Mouse (Mus musculus) forebrain, embryonic 11.5 days (tissue): ENCODE results near the gene Dchs2. TPM values are rescaled to one million over a fixed set of nuclear protein-coding genes. Genes with fewer than 3 reads are reported as not detected.

Source experiments
- ATAC-seq: fragments of 200-750 bp; cut with Nextera tagmentation; replicated peaks from 2 replicates; pipeline ENCODE4 v1.8.0; 2017; ENCODE audit warnings: moderate TSS enrichment; ENCODE audit not compliant: low FRiP score
- DNase-seq: peaks from one replicate; pipeline ENCODE4 v3.0.0-alpha.2; 2017; ENCODE audit warnings: low spot score
- H3K27ac ChIP-seq: fragments of 300-500 bp; sonication (generic); 2 replicates; pipeline ENCODE4 v1.5.1; 2014; ENCODE audit warnings: low read depth, low read length
- H3K27me3 ChIP-seq: fragments of 300-500 bp; sonication (generic); 2 replicates; pipeline ENCODE4 v1.6.1; 2014; ENCODE audit warnings: mild to moderate bottlenecking, low read length, mixed read lengths; ENCODE audit not compliant: control insufficient read depth, insufficient read depth
- H3K36me3 ChIP-seq: fragments of 300-500 bp; sonication (generic); 2 replicates; pipeline ENCODE4 v1.6.1; 2014; ENCODE audit warnings: mild to moderate bottlenecking, low read length, moderate library complexity, mixed read lengths; ENCODE audit not compliant: control insufficient read depth, insufficient read depth
- H3K4me1 ChIP-seq: fragments of 300-500 bp; sonication (generic); replicated peaks from 2 replicates; pipeline ENCODE4 v1.6.1; 2014; ENCODE audit warnings: low read length, mixed read lengths; ENCODE audit not compliant: control insufficient read depth, insufficient read depth
- H3K4me2 ChIP-seq: fragments of 300-500 bp; sonication (generic); 2 replicates; pipeline ENCODE4 v1.6.1; 2014; ENCODE audit warnings: low read depth, mild to moderate bottlenecking, low read length, moderate library complexity, mixed read lengths; ENCODE audit not compliant: severe bottlenecking
- H3K4me3 ChIP-seq: fragments of 300-500 bp; sonication (generic); 2 replicates; pipeline ENCODE4 v1.5.1; 2014; ENCODE audit warnings: low read depth, low read length
- H3K9ac ChIP-seq: fragments of 300-500 bp; sonication (generic); 2 replicates; pipeline ENCODE4 v1.6.1; 2014; ENCODE audit warnings: low read length
- H3K9me3 ChIP-seq: fragments of 300-500 bp; sonication (generic); 2 replicates; pipeline ENCODE4 v1.6.1; 2016; ENCODE audit warnings: low read length, mixed read lengths; ENCODE audit not compliant: control insufficient read depth
- WGBS: fragments of 180-500 bp; shearing (Covaris S2); extraction: QIAGEN DNeasy Blood & Tissue Kit; methylation state at CpG from one replicate; pipeline ENCODE4 v1.1.7; 2014; 5-methylcytosine and 5-hydroxymethylcytosine counted together
- polyA plus RNA-seq: library from polyadenylated mRNA; unstranded; fragments of >200 nt; fragmentation: Nextera tagmentation; extraction: Ambion mirVana; gene quantifications from 2 replicates; pipeline ENCODE4 v1.2.1, GENCODE M21; 2014

The Dchs2 gene
- polyA plus RNA-seq, 1 experiment from 2014 or later: not detected

DNA sequence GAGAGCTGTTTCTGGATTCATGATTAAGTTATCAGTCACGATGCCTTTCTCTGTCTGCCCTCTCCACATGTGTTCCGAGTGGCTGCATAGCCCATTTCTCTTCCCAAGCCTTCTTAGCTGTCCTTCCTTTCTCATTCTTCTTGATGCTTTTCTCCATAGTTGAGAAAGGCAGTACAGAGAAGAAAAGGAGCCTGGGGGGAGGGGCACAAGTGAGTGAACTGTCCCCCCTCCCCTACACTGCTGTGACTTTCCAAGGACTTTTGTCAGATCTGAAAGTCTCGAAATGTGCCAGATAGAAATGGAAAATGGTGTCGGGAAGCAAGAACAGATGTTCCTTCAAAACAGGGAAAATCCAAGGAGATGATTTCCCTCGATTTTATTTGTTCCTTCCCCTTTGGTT lies 118.8 kb downstream of the Dchs2 start:
- no peak for DNase-seq

DNA sequence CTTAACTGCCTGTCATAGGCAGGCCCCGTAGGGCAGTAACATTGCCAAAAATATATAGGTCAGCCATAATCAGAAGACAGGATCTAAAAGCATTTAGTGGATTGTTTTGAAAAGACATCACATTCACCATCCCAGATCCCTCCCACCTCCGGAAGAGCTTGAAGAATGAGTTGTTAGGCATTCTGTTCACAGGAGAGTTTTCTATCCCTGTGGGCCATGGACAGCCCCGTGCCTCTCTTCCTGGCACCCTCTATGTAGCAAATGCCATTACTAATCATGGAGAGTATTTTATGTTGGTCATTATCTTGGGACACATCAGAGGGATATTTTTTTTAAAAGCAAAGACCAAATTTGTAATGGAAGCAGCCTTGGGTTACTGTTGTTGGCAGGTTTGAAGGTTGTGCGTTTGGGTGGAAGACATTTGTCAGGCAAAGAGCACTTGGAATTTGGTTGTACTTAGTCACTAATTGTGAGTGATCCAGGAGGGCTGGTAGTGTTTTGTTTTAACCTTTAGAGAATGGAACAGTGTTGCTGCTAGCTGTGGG lies 122.3 kb downstream of the Dchs2 start:
- no peak for ATAC-seq
- H3K4me1 ChIP-seq: no peaks in the 10 kb centered on the region
- H3K27ac ChIP-seq: no peak overlapping the region
- no peak overlapping the region for H3K4me2 ChIP-seq
- H3K36me3 ChIP-seq: no peaks in the 10 kb centered on the region
- no peaks in the 10 kb centered on the region for H3K9me3 ChIP-seq
- DNase-seq: no peak
- no peak overlapping the region for H3K9ac ChIP-seq
- H3K27me3 ChIP-seq: no peaks in the 10 kb centered on the region
- H3K4me3 ChIP-seq: no peak overlapping the region
- WGBS: 88% methylated on average over 4 of the region's 4 CpGs

More for the DNA sequence above, 118.8 kb downstream of the Dchs2 start:
- no peak overlapping the region for H3K4me2 ChIP-seq
- H3K27ac ChIP-seq: no peak overlapping the region
- H3K4me3 ChIP-seq: no peak overlapping the region
- no peaks in the 10 kb centered on the region for H3K27me3 ChIP-seq
- H3K36me3 ChIP-seq: no peaks in the 10 kb centered on the region
- WGBS: 81% methylated on average over 5 of the region's 5 CpGs
- H3K9ac ChIP-seq: no peak overlapping the region
- no peaks in the 10 kb centered on the region for H3K9me3 ChIP-seq
- H3K4me1 ChIP-seq: no peaks in the 10 kb centered on the region
- ATAC-seq: no peak

GRCm38 (mm10) chr3:83251899-83252298 lies 124.2 kb downstream of the Dchs2 start:
- no peaks in the 10 kb centered on the region for H3K4me1 ChIP-seq
- no peak overlapping the region for H3K4me2 ChIP-seq
- H3K4me3 ChIP-seq: no peak overlapping the region
- no peaks in the 10 kb centered on the region for H3K27me3 ChIP-seq
- DNase-seq (no peak), ATAC-seq (no peak)
- WGBS: 87% methylated on average over 7 of the region's 7 CpGs
- no peaks in the 10 kb centered on the region for H3K9me3 ChIP-seq
- H3K27ac ChIP-seq: no peak overlapping the region
- no peak overlapping the region for H3K9ac ChIP-seq
- no peaks in the 10 kb centered on the region for H3K36me3 ChIP-seq

- ATAC-seq (no peak), DNase-seq (no peak)
- no peaks in the 10 kb centered on the region for H3K4me1 ChIP-seq
- 72% methylated on average over 4 of the region's 4 CpGs for WGBS
- H3K4me2 ChIP-seq: no peak overlapping the region
- H3K9me3 ChIP-seq: no peaks in the 10 kb centered on the region
- no peak overlapping the region for H3K4me3 ChIP-seq
- no peak overlapping the region for H3K27ac ChIP-seq
- no peaks in the 10 kb centered on the region for H3K36me3 ChIP-seq
- H3K9ac ChIP-seq: no peak overlapping the region
- H3K27me3 ChIP-seq: no peaks in the 10 kb centered on the region
These were observed 131.7 kb downstream of the Dchs2 start for GRCm38 (mm10) chr3:83259421-83259820.

- Histone ChIP-seq H3K4me1 (no peaks in the 10 kb centered on the region), H3K4me2 (no peak overlapping the region), H3K27me3 (no peaks in the 10 kb centered on the region), H3K27ac (no peak overlapping the region), H3K36me3 (no peaks in the 10 kb centered on the region), H3K9ac (no peak overlapping the region), H3K9me3 (no peaks in the 10 kb centered on the region), H3K4me3 (no peak overlapping the region)
- WGBS: 92% methylated on average over 4 of the region's 4 CpGs
- ATAC-seq: no peak
- DNase-seq: no peak
These were observed 138.3 kb downstream of the Dchs2 start for GRCm38 (mm10) chr3:83266009-83266408.

GRCm38 (mm10) chr3:83270228-83270627 lies 142.5 kb downstream of the Dchs2 start:
- Histone ChIP-seq H3K4me1 (no peaks in the 10 kb centered on the region), H3K36me3 (no peaks in the 10 kb centered on the region), H3K27ac (no peak overlapping the region), H3K27me3 (no peaks in the 10 kb centered on the region), H3K4me3 (no peak overlapping the region), H3K9me3 (no peaks in the 10 kb centered on the region), H3K9ac (no peak overlapping the region), H3K4me2 (no peak overlapping the region)
- ATAC-seq (no peak), DNase-seq (no peak)
- 85% methylated on average over 14 of the region's 14 CpGs for WGBS

DNA sequence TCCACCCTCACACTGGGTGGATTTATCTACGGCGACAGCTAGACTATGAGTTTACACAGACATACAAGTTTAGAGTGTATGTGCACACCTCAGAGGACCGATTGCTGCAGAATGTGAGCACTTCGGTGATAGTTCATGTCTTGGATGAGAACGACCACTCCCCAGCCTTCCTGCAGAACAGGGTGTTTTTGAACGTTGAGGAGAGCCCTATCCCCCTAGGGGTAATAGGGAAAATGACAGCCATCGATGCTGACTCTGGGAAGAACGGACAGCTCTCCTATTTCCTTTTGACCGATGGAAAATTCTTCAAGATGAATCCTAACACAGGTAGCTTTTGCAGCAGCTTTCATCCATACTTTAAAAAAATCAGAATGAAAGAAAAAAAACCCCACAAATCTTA lies 143.2 kb downstream of the Dchs2 start:
- H3K4me3 ChIP-seq: no peak overlapping the region
- no peaks in the 10 kb centered on the region for H3K4me1 ChIP-seq
- no peak for ATAC-seq
- no peaks in the 10 kb centered on the region for H3K36me3 ChIP-seq
- H3K27ac ChIP-seq: no peak overlapping the region
- H3K9ac ChIP-seq: no peak overlapping the region
- no peaks in the 10 kb centered on the region for H3K9me3 ChIP-seq
- no peak for DNase-seq
- H3K27me3 ChIP-seq: no peaks in the 10 kb centered on the region
- no peak overlapping the region for H3K4me2 ChIP-seq
- 63% methylated on average over 9 of the region's 9 CpGs for WGBS

DNA sequence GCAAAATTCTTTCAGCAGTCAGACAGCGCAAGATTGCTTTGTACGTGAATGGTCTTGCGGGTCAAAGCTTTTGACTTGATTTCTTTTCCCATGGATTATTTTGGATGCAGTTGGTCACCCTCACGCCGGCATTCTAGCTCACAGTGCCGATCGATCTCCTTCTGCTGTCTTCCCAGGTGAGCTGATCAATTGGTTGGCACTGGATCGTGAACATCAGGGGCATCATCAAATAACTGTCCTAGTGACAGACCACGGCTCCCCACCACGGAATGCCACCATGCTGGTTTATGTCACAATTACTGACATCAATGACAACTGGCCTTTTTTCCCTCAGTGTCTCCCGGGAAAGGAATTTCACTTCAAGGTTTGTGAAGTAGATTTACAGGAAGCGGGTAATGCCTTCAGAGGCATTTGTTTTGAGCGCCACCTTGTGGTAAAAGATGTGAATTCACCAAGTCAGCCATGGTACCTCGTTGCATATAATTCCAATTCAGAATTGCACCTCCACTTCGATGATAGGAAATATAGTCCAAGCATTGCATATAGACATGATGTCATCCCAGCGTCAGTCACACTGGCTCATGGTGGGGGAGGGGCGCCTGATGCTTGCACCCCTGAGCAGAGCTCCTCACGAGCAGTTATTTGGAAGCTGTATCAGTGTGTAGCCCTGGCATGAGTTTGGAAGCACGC lies 146.0 kb downstream of the Dchs2 start:
- Histone ChIP-seq H3K4me1 (no peaks in the 10 kb centered on the region), H3K9ac (no peak overlapping the region), H3K36me3 (no peaks in the 10 kb centered on the region), H3K9me3 (no peaks in the 10 kb centered on the region), H3K4me3 (no peak overlapping the region), H3K27ac (no peak overlapping the region), H3K27me3 (no peaks in the 10 kb centered on the region), H3K4me2 (no peak overlapping the region)
- ATAC-seq: peak; percentile 75
- 42% methylated on average over 19 of the region's 19 CpGs for WGBS
- DNase-seq: peak; percentile 71

DNA sequence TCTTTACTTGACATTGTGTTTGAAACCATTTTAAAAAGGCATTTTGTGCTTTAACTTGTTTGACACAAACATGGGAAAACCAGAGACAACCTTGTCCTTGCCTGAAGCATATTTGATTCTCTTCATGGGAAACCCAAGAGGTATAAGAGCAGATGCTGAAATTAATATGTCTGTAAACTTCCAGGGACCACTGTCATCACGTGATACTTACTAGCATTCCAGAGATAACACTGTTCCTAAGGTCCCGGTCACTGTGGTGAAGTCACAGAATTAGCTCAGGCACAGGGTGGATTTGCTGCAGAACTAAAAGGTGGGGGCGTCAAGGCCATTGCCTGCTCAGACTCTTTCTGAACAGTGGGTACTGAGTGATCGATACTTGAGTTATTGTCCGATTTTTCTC lies 148.0 kb downstream of the Dchs2 start:
- Histone ChIP-seq H3K27ac (no peak overlapping the region), H3K9ac (no peak overlapping the region), H3K27me3 (no peaks in the 10 kb centered on the region)

More for the DNA sequence above, 148.0 kb downstream of the Dchs2 start:
- no peaks in the 10 kb centered on the region for H3K36me3 ChIP-seq
- H3K4me3 ChIP-seq: no peak overlapping the region
- H3K4me1 ChIP-seq: no peaks in the 10 kb centered on the region
- ATAC-seq (no peak), DNase-seq (no peak)
- H3K4me2 ChIP-seq: no peak overlapping the region
- H3K9me3 ChIP-seq: no peaks in the 10 kb centered on the region
- WGBS: 75% methylated on average over 5 of the region's 5 CpGs
